Mouse (Mus musculus): ENCODE measurements around the gene Kcnn1.

The Kcnn1 gene

GRCm38 (mm10) chr8:70808239-70808638 lies 54.8 kb downstream of the Kcnn1 start, which contains the start of gene Il12rb1:
TSS of gene Il12rb1 (plus strand) at chr8:70808449.
- DNase-seq: no peak

DNA sequence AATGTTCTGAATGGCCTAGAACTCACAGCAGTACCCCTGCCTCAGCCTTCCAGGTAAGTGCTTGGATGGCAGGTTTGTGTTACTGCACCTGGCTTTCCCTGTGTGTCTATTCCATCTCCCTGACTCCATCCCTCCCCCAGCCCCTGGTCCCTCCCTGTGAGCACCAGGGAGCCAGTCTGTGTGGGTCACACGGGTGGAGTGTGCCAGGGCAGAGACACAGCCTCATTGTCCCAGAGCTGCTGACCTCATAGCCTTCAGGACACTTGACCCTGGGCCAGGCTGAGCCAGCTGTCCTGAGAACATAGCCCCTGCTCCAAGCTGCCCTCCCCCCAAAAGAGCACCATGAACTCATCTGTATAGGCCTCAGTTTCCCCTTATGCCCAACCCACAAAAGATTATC lies 55.8 kb downstream of the Kcnn1 start:
- DNase-seq: no peak

GRCm38 (mm10) chr8:70806541-70806940 lies 56.5 kb downstream of the Kcnn1 start:
- peak; percentile 98 for DNase-seq

DNA sequence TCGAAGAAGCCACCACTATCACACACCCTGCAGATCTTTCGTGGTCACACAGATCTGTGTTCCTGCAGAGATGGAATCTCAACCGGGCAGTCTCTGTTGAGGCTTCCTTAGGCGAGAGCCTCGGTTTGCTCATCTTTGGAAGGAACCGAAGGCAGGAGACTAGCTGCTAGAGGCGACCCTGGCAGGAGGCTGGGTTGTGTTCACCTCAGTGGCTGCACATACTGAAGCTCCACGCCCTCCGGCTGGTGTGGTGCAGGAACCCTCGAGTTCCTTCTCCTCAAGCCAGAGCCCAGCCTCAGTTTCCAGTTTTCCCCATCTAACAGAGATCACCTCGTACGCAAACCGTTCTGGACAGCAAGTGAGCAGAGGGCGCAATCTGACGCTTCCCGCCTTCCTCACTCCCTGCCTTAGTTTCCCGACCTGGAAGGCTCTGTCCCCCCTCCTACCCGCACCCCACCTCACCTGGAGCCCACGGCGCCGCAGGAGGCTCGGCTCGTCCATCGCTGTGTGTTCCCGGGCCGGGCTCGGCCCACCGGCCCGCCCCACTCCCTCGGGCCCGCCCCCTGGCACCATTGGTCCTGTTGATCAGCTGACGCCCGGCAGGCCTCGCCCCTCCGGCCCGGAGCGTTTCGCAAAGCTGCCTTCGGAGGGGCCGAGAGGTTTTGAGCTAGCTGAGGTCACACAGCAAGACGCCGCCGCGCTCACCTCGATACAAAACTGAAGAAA lies 58.4 kb downstream of the Kcnn1 start, which contains the start of gene Mast3:
Gene Mast3, minus strand, starts transcription at position 574 of the 726 bp plus-strand sequence.
- DNase-seq: peak; percentile 99

DNA sequence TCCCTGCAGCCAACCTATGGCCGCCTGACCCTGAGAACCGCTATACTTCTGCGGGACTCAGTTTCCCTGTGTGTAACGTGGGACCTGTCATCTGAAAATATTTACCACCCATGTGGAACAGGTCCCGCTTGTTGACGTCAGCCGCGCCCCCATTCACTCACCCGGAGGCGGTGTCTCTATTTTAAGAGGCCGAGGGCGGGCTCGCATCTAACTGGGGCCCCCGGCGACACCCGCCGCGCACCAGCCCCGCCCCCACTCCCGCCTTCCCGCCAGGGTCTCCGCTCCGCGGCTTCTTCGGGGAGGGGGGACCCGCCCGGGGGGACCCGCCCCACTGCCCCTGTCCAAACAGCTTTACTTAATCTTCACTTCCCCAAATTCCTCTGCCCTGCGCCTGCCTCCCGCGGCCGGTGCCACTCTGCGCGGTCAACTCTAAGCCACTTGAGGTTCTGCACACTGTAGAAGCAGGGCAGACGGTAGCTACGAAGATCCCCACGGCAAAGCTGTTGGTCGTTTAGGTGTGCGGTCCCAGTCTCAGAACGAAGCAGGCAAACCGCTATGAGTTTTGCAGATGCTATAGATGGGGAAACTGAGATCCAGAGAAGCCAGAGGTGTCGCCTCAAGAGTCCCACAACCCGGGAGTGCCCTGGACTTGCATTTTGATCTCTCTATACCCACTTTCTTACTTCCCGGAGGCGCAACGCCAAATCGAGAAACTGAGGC lies 59.1 kb downstream of the Kcnn1 start:
- peak; percentile 97 for DNase-seq

DNA sequence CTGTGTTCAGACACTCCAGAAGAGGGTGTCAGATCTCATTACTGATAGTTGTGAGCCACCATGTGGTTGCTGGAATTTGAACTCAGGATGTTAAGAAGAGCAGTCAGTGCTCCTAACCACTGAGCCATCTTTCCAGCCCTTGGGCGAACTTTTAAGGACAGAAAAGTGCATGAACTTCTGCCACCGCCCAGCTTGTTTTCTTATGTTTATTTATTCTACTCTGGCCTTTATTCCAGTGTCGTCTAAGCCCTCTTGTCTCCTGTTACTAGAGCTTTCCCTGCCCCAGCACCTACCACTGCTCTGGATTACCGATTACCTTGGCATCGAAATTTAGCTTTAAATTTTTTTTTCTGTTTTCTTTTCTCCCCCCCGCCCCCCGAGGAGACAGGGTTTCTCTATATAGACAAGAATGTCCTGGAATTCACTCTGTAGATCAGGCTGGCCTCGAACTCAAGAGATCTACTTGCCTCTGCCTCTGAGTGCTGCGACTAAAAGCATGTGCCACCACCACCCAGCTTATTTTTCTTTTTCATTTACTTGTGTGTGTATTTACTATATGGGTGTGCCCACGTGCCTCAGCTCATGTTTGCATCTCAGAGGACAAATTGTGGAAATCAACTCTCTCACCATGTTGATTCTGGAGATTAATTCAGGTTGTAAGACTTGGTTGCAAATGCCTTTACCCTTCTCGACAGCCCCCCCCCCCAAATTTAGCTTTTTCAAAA lies 60.1 kb downstream of the Kcnn1 start:
- no peak for DNase-seq

GRCm38 (mm10) chr8:70801830-70802229 lies 61.2 kb downstream of the Kcnn1 start:
- DNase-seq: no peak

- peak; percentile 94 for DNase-seq
These were observed 61.9 kb downstream of the Kcnn1 start for GRCm38 (mm10) chr8:70801156-70801555.

DNA sequence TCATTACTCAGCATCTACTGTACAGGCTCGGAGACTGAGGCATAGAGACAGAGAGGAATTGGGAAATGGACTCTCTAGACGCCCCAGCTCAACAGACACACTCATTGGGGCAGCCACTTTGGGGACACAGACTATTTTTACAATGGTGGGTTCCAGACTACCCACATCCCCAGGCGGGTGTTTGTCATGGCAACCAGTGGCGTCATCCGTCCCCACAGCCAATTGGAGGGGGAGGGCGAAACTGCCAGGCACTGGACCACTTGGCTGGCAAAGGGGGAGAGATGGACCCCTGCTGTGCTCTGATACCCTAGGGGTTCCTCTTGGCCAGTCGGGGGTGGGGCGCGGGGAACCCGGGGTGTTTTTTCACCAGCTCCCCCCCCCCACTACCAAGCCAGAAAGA lies 62.4 kb downstream of the Kcnn1 start:
- no peak for DNase-seq

DNA sequence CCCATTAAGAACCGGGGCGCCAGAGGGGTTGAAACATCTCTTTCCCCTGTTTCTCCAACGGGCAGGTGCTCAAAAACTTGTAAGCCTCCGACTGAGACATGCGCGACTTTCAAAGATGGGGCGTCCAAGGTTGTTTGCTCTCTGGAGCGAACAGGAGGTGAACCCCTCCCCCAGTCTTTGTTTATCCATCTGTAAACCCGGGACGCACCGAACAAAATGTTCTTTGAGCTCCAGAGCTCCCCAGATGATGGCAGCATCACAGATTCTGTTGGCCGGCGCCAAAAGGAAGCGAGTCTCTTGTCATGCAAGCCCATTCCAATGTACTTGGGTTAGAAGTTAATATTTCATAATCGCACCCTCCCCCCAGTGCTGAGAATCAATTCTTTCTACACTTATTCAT lies 64.8 kb downstream of the Kcnn1 start:
- DNase-seq: peak; percentile 98

- peak; percentile 99 for DNase-seq
These were observed 65.7 kb downstream of the Kcnn1 start for GRCm38 (mm10) chr8:70797081-70798070.

DNA sequence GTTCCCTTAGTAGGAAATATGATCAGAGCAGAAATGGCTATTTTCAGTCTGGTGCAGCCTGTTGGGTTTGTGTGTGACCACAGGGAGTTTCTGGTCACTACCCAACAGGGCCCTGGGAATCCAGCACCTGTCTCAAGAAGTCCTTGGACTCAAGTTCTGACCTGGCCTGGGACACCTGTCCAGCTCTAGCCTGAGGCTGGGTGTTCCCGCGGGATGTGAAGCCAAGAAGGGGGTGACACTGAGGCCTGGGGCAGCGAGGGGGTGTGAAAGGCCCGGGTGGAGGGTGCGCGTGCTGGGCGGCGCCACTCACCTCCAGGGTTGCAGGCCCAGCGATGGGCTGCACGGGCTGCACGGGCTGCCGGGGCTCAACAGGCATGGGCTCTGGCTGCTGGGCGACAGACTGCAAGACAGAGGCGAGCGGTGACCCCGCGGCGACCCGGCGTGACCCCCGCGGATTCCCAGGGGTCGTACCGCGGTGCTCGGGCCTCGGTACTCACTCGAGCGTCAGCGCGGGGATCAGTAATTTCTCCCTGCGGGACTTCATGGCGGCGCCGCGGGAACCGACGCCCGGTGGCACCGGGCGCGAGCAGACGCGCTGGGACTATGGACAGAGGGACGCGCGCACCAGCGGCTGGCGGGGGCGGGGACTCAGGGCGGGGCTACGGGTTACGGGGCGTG lies 66.5 kb downstream of the Kcnn1 start:
- DNase-seq: peak; percentile 99

GRCm38 (mm10) chr8:70795370-70795769 lies 67.7 kb downstream of the Kcnn1 start:
- no peak for DNase-seq

DNA sequence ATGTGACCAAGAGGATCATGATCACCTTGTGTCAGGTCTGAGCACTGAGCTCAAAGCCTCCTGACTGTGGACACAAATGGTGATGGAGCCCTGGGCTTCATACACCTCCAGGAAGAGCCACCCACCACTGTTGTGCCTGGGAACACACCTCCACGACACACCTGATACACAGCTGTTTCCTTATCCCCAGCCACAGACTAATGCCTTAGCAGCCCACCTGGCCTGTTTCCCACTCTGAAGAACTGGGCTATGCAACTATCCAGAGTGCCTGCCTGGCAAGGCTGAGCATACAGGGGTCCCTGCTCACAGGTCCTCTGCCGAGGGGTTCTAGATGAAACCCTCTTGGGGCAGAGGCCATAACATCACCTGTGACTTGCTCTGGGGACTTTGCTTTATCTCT lies 68.8 kb downstream of the Kcnn1 start:
- no peak for DNase-seq

DNA sequence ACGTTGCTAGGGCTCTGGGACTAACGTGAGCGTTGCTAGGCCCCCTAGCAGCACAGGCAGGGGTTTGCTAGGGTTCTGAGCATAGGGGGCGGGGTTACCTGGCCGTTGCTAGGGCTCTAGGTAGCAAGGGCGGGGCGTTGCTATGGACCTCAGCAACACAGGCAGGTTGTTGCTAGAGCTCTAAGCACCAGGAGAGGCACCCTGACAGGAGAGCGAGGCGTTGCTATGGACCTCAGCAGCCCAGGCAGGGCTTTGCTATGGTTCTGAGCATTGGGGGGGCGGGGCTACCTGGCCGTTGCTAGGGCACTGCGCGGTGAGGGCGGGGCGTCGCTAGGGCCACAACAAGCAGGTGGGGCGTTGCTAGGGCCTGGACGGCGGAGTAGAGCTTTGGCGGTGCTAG lies 70.4 kb downstream of the Kcnn1 start:
- DNase-seq: no peak
